Mouse (Mus musculus) heart, postnatal 0 days (tissue): ENCODE measurements around the gene Cyp4a32.
"Not testable (repeated sequence)": the region's sequence is repeated elsewhere in the genome, so short reads cannot be mapped to it uniquely, and the experiment has no call there.

Experiments used
- CTCF ChIP-seq: IDR thresholded peaks from 2 replicates; pipeline ENCODE4 v1.5.1; 2016; ENCODE audit warnings: antibody characterized with exemption, control low read depth, low read depth
- EP300 ChIP-seq: IDR thresholded peaks from 2 replicates; pipeline ENCODE4 v1.6.1; 2016; ENCODE audit warnings: antibody characterized with exemption, low read depth

- not testable (repeated sequence) for TF ChIP-seq EP300, CTCF
Observed at GRCm38 (mm10) chr4:115561236-115561635, 39.5 kb upstream of the Cyp4a32 start.
